Mouse (Mus musculus) small intestine, adult 2 months (tissue): ENCODE data around the gene Hist2h2bb. TPM values are rescaled to one million over a fixed set of nuclear protein-coding genes. Genes with fewer than 3 reads are reported as not detected.

Source experiments
- H3K27ac ChIP-seq: fragments of 200-500 bp; 2 replicates; pipeline ENCODE4 v1.5.1; 2012; ENCODE audit warnings: low read depth, low read length, control low read depth, inconsistent platforms; ENCODE audit not compliant: insufficient read depth
- H3K27me3 ChIP-seq: fragments of 200-500 bp; 2 replicates; pipeline ENCODE4 v1.6.1; 2012; ENCODE audit warnings: mild to moderate bottlenecking, moderate library complexity, low read length, inconsistent platforms; ENCODE audit not compliant: control insufficient read depth, insufficient read depth
- H3K36me3 ChIP-seq: fragments of 200-500 bp; 2 replicates; pipeline ENCODE4 v1.6.1; 2012; ENCODE audit warnings: mild to moderate bottlenecking, low read length, control low read depth, inconsistent platforms; ENCODE audit not compliant: control insufficient read depth, insufficient read depth
- H3K4me1 ChIP-seq: fragments of 200-500 bp; 2 replicates; pipeline ENCODE4 v1.6.1; 2012; ENCODE audit warnings: low read length, inconsistent platforms, mixed read lengths; ENCODE audit not compliant: control insufficient read depth, insufficient read depth, insufficient read length
- H3K4me3 ChIP-seq: fragments of 200-500 bp; 2 replicates; pipeline ENCODE4 v1.5.1; 2012; ENCODE audit warnings: low read depth, mild to moderate bottlenecking, control low read depth, inconsistent platforms, low read length, moderate library complexity
- CTCF ChIP-seq: fragments of 200-500 bp; IDR thresholded peaks from 2 replicates; pipeline ENCODE4 v1.5.1; 2012; ENCODE audit warnings: low read depth, mild to moderate bottlenecking, control low read depth, inconsistent platforms, low read length, moderate library complexity, mixed read lengths; ENCODE audit not compliant: insufficient replicate concordance, insufficient read length; ENCODE audit errors: extremely low read depth
- POLR2A ChIP-seq: fragments of 200-500 bp; IDR thresholded peaks from 2 replicates; pipeline ENCODE4 v1.6.1; 2012; ENCODE audit warnings: low read depth, mild to moderate bottlenecking, control low read depth, inconsistent platforms, low read length, moderate library complexity
- WGBS: fragments of 180-500 bp; shearing (Covaris S2); methylation state at CpG from one replicate; pipeline ENCODE4 v1.1.7; 2018; 5-methylcytosine and 5-hydroxymethylcytosine counted together
- polyA plus RNA-seq: library from polyadenylated mRNA; depleted of rRNA; stranded (reverse); fragments of >200 nt; gene quantifications from 2 replicates; pipeline ENCODE4 v1.2.3, GENCODE M21; 2012

The Hist2h2bb gene
- polyA plus RNA-seq, 1 experiment: 8.7 TPM

DNA sequence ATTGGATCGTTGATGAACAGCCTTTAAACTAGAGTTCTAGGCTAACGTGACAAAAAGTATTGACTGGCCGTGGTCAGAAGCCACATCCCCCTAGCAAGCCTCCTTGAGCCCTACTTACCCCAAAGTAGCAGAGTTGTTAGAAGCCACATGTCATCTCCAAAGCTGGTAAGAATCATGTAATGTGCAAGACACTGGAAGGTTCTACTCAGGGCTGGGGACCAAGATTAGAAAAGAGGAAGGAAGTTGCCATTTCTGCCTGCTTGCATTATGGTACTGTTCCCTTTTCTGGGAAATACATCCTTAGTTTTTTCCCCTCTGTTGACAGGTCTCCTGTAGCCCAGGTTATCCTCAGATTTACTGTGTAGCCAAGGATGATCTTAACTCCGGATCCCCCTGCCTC lies 24.2 kb downstream of the Hist2h2bb start, which contains the start of gene Fcgr1:
Gene Fcgr1, minus strand, starts transcription at position 183 of the 400 bp plus-strand sequence.
- TF ChIP-seq POLR2A (no peak), CTCF (no peak)
- WGBS: 71% methylated on average over 4 of the region's 4 CpGs
- Histone ChIP-seq H3K27me3 (peaks cover 6% of the 10 kb centered on the region), H3K36me3 (no peaks in the 10 kb centered on the region), H3K4me1 (no peaks in the 10 kb centered on the region), H3K4me3 (no peak within 1 kb of the TSS), H3K27ac (no peak within 1 kb of the TSS; the same call in 1 of the 2 replicates)

DNA sequence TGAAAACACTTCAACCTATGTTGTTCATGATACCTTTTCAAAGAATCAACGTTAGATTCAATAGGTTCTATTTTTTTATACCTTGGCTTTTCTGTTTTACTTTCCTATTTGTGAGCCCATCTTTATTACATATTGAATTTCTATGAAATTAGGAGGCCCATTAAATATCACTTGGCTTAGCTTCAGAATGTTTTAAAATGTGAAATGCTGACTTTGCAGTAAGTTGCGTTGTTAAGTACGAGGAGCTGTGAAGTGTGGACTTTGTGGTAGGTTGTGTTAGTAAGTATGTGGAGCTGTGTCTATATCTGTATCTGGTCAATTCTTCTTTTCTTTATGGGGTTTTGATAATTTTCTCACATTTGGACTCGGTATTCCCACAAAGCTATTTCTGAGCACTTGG lies 28.8 kb downstream of the Hist2h2bb start:
- WGBS: 83% methylated on average over 4 of the region's 4 CpGs
- Histone ChIP-seq H3K27me3 (peaks cover 2% of the 10 kb centered on the region; the same call in 1 of the 2 replicates), H3K4me3 (no peak overlapping the region), H3K36me3 (no peaks in the 10 kb centered on the region), H3K4me1 (no peaks in the 10 kb centered on the region), H3K27ac (no peak overlapping the region)
- TF ChIP-seq POLR2A: no peak
- no peak for TF ChIP-seq CTCF

DNA sequence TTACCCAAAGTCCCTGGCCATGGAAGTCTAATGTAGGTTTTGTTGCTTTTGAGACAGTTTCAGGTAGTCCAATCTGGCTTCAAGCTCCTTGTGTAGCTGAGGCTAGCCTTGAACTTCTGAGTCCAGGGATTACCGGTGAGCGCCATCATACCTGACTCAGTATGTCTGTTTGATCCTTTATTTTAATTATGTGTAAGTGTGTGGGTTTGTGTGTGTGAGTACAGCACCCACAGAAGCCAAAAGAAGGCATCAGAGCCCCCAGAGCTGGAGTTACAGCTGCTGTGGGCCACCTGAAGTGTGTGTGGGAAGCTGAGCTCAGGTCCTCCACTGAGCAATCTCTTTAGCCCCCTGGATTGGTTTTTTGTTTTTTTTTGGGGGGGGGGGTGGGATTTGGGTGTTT lies 30.0 kb downstream of the Hist2h2bb start:
- Histone ChIP-seq H3K27me3 (peaks cover 2% of the 10 kb centered on the region; the same call in 1 of the 2 replicates), H3K27ac (no peak overlapping the region), H3K4me1 (no peaks in the 10 kb centered on the region), H3K4me3 (no peak overlapping the region), H3K36me3 (no peaks in the 10 kb centered on the region)
- TF ChIP-seq POLR2A (no peak), CTCF (no peak)
- 99% methylated on average over 2 of the region's 2 CpGs for WGBS

DNA sequence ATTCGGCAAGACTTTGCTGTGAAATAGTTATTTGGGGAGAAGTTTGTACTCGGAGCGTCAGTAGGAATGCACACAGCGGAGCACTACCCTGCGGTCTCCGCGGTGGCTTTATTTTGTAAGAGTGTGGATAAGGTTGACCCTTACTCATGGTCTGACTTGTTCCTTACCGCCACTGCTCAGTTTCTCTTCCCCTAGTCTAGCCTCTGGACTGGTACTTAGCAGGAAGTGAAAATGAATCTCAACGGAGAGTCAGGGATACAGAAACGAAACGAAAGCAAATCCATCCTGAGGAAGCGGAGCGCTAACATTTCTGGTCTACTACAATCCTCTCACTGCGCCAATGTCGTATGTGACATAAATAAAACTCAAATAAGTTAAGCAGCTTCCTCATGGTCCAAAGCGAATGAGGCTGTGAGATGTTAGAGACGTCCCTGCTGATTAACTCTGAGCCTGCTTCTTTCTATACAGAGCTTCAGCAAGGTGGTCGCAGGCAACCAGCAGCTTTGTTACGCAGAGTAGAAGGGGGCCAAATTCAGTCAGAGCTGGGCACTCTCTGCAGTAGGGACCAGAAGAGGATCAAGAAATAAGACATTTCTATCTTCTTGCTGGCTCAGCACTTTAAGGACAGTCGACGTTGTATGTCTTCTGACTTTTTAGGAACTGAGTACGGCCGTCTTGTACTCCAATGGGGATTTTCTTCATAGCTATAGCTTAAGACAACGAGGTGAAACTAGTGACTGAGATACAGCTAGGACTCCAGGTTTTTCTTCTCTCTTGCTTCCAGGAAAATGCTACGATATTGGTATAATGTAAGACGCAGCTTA lies 31.4 kb downstream of the Hist2h2bb start:
- Histone ChIP-seq H3K27me3 (peaks cover 2% of the 10 kb centered on the region; the same call in 1 of the 2 replicates), H3K4me1 (no peaks in the 10 kb centered on the region), H3K4me3 (peak overlapping the region; percentile 29; the same call in 1 of the 2 replicates), H3K36me3 (no peaks in the 10 kb centered on the region), H3K27ac (no peak overlapping the region)
- WGBS: 52% methylated on average over 26 of the region's 26 CpGs
- no peak for TF ChIP-seq CTCF

DNA sequence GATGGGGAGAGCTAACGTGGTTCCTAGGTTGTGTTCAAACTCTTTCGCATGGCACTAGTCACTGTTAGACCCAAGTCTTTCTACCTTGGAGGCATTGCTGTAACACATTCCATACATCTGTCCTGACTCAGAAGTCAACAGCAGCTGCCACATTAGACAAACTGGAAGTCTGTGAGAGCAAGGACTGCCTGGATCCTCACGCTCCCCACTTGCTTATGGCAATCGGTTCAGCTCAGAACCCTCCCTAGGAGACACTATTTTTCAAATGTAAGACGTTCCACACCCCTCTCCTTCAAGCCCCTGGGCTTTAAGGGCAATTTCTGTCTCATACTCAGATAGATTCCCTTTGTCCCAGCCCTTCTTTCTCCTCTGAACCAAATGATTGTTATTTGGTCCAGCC lies 32.5 kb downstream of the Hist2h2bb start:
- 78% methylated on average over 5 of the region's 5 CpGs for WGBS
- H3K4me3 ChIP-seq: no peak overlapping the region
- no peaks in the 10 kb centered on the region; the same call in 1 of the 2 replicates for H3K27me3 ChIP-seq
- H3K4me1 ChIP-seq: no peaks in the 10 kb centered on the region
- no peak overlapping the region for H3K27ac ChIP-seq
- H3K36me3 ChIP-seq: no peaks in the 10 kb centered on the region
- TF ChIP-seq CTCF: no peak
- TF ChIP-seq POLR2A: no peak

DNA sequence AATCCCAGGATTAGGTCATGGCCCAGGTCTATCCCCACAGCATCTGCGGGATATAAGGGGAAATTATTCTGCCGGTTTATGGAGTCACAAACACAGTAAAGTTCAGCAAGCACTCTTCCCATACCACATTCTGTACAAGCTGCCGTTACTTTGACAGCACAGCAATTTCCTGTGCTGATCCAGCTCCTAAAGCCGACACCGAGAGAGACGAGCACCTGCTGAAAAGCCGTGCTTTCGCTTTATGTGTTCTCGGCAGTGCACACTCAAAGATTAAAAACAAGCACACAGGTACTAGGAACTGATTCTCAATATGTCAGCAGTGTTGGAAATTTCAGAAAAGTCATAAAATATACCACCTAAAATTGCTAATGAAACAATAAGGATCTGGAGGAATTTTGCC lies 37.0 kb downstream of the Hist2h2bb start:
- H3K36me3 ChIP-seq: no peaks in the 10 kb centered on the region
- WGBS: 65% methylated on average over 9 of the region's 9 CpGs
- no peak overlapping the region for H3K4me3 ChIP-seq
- H3K27me3 ChIP-seq: no peaks in the 10 kb centered on the region
- TF ChIP-seq CTCF: no peak
- TF ChIP-seq POLR2A: no peak
- no peaks in the 10 kb centered on the region for H3K4me1 ChIP-seq
- H3K27ac ChIP-seq: no peak overlapping the region

DNA sequence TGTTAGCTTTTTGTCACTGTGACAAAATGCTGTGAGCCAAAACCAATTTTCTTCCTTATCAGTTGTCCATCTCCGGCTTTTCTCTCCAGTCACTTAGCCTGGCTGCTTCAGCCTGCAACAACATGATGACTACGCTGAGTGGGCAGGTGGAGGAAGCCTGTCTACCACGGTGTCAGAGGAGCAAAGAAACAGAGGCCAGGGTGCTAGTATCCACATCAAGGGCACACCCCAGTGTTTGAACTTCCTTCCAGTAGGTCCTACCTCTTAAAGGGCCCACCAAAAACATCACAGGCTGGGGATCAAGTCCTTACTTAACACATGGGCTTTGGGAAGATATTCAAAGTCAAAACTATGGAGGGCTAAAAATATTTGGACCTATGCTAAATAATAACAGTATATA lies 39.9 kb downstream of the Hist2h2bb start:
- Histone ChIP-seq H3K4me1 (no peaks in the 10 kb centered on the region), H3K27me3 (no peaks in the 10 kb centered on the region), H3K4me3 (no peak overlapping the region), H3K36me3 (no peaks in the 10 kb centered on the region), H3K27ac (no peak overlapping the region)
- no peak for TF ChIP-seq POLR2A
- no peak for TF ChIP-seq CTCF
- WGBS: 40% methylated on average over 3 of the region's 3 CpGs
